Mouse (Mus musculus) skeletal muscle tissue, adult 2 months (tissue): ENCODE data around the gene Apbb2.
"Not testable (repeated sequence)": the region's sequence is repeated elsewhere in the genome, so short reads cannot be mapped to it uniquely, and the experiment has no call there.

Experiments
- DNase-seq: peaks from one replicate; pipeline ENCODE4 v3.0.0-alpha.2; 2012; ENCODE audit warnings: low read depth, low spot score

The Apbb2 gene

DNA sequence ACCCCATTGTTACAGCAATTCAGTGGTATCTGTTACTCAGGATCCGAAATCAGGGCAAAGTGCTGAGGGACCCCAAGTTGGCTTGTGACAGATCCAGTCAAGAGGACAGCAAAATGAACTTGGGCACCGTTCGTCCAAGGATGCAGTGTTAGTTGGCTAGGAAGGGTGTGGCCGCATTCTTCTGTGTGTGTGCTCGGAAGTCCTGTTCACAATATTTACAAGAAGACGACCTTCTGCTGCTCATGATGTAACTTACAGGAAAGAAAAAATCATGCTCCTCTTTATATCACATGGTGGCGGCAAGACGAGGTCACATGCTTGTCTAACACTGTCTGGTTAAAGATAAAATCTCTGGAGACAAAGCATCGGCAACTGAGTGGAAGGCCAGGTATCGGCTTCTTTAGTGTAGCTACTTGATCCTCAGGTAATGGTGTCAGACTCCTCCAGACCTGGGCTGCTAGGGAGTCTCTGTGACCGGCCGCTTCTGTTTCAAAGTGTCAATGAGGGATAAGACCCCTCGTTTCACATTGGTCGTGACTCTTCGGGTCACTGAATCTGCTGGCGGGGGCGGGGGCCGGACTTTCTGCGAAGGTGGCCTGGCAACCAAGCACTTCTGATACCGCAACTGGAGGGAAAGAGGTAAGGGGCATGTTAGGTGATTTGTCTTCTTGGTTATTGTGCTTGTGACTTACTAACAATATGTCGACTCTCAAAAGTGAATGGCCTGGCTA lies 316.3 kb downstream of the Apbb2 start:
- no peak for DNase-seq

DNA sequence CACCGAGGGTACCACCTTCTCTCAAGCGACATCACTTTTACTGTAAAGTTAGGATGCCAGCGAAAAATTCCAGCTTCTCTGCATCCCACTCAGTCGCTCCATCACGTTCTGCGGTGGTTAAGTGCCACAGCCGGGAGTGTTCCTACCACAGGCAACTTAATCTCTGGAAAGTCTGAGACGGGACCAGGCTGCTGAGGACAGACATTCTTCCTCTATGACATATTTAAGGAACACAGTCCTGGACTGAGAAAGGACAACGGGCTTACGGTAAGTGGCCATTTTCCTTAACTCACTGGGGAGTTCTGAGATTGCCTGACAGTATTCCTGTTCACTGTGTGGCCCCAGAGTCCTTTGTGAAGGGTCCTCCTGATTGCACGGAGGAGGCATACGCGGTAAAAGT lies 318.0 kb downstream of the Apbb2 start:
- no peak for DNase-seq

DNA sequence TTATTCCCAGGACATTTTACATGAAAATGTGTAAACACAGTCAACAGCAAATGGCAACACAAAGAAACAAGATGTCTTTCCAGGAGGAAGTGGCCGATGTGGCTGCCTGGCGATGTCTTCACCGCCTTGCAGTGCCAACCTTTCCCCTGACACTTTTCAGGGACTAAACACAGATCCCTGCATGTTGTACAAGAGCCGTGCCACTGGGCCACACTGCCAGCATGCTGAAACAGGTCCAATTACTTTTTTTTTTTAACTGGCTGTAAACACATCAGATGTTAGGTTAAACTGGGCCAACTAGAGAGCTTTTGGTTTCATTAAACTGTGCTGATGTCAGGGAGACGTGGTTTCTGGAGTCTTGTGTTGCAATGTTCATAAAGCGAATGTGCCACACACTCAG lies 319.7 kb downstream of the Apbb2 start:
- DNase-seq, result no peak

DNA sequence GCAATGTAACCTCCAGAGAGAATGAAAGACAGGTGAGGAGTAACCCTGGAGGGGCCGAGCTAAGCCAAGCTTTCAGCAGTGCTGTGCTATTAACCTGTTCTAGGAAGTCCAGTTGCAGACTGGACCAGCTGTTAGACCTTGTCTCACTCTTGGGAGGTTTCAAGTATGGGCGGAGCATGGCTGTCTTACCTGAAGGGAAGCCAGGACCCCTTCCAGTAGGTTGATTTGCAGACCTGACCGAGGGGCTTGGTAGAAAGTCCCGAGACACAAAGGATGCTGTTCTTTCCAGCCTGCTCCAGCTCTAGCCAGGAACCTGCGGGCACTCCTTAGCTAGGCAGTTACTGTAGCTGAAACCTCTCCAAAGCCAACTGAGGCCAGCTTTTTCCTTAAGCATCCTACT lies 322.5 kb downstream of the Apbb2 start:
- no peak for DNase-seq

DNA sequence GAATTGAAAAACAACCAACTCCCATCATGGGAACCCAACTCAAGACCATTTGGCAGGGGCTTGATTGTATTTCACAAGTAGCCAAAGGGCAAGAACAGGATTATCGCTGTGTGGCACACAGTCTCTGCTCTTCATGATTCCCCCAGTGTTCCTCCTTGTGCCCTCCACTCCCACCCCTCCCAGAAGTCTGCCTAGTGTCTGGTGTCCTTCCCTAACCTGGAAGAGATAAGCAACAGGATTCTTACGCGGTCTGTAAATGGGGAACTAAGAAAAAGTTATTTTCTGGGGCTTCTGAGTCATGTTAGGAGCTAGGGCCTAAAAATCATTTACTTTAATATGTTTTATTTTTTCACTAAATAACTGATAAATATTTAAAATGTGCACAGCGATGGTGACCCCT lies 323.6 kb downstream of the Apbb2 start:
- DNase-seq, result no peak

DNA sequence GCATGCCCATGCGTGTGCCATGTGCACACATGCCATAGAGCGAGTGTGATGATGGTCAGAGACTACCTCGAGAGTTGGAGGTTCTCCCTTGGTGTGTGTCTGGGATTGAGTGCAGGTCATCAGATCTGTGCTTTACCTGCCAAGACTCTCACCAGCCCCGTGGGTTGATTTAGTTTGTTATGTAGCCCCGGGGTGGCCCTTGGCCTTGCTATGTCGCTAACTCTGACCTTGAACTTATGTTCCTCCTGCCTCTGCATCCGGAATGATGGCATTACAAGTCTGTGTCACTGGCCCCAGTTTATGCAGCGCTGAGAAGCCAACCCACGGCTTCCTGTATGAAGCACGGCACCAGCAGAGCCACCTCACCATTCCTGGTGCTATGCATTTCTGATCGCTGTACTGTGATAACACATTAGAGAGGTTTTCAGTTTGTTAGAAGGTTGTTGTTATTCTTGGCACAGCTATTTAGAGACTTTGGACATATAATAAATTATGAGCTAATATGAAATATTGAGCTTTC lies 324.4 kb downstream of the Apbb2 start:
- DNase-seq, result no peak

DNA sequence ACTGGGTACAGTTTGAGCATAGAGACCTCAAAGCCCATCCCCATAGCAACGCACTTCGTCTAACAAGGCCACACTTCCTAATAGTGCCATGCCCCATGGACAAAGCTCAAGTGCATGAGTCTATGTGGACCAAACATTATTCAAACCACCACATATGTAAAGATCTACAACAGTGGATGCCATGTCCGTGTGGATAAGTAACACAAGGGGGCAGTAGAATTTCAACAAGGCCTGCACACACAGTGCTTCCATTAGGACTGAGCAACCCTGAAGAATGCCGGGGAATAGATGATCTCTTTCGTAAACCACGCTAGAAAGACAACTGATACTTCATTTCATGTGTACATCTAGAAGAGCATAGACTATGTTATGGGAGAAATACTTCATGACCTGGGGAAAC lies 337.8 kb downstream of the Apbb2 start:
- DNase-seq, result no peak

DNA sequence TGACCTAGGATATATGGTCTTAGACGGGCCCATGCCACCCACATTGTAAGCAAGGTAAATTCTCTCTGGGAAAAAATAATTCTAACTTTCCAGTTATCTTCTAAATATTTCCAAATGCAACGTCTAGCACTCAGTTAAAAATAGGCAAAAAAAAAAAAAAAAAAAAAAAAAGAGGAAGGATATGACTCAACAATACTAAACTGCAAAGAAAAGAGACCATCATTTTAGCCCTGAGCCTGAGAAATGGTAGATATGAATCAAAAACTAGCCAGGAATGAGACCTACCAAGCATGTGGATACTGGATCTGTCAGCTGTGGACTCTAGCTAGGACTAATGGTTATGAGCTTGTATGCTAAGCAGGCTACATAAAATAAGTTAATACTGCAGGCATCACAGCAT lies 338.9 kb downstream of the Apbb2 start:
- DNase-seq, result no peak

DNA sequence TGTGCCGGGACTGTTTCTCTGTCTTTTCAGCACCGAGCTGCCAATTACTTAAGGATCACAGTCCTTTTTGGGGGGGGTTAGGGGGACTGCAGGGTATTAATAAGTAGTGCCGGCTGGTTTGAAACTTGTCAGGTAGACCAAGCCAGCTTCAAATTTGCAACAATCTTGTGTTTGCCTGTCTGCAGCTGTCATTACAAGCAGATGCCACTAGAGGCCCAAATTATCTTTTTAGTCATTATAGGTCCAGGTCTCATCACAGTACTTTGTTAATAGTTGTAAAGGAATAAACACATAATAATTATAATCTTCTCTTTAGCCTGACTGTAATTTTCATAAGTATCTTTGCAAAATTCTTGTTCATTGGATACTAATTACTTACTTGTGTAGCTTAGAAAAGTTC lies 344.2 kb downstream of the Apbb2 start:
- no peak for DNase-seq

DNA sequence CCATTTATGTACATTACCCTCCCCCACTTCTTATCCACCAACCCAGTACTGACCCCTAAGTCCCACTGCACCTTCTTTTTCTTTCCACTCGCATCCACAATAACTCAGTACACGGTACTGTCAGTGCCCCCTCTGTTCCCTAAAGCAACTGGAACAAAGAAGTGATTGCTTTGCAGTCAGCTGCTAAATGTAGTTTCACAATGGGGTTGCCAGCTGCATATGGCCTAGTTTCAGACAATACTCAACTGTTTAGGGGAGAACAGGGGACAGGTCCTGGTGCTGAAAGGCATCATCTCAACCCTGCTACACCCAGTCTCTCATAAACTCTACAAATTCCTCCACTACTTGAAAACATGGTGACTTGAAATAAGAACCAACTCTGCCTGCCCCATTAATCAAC lies 347.4 kb downstream of the Apbb2 start:
- no peak for DNase-seq

DNA sequence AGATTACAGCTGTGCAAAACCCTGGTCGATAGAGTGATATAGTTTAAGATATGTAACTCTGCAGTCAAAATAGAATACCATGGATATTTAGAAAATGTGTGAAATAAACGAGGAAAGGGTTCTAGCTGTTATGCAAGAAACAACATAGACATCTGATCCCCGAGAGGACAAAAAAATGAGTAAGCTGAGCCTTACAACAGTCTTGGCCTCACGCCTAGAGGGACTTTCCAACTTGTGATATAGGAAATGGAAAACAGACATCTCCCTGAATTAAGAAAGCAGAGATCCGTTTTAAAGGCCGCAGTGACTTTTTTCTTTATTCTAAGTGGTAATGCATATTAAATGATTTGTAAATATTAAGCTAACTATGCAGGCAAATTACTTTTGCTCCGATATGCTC lies 349.0 kb downstream of the Apbb2 start:
- no peak for DNase-seq

DNA sequence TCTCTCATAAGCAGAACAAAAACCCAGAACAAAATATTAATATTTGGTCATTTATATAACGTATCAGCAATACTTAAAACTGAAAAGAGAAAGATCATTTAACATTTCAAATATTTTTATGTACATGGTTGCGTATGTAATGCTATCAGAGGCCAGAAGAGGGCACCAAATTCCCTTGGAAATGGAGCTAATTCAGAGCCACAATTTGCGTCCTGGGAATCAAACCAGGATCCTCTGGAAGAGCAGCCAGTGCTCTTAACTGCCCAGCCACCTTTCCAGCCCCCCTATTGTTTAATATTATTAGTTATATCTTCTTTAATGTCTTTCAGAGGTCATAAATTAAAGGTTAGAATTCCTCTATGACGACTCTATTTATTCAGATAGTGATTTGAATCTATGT lies 355.2 kb downstream of the Apbb2 start:
- DNase-seq, result no peak

DNA sequence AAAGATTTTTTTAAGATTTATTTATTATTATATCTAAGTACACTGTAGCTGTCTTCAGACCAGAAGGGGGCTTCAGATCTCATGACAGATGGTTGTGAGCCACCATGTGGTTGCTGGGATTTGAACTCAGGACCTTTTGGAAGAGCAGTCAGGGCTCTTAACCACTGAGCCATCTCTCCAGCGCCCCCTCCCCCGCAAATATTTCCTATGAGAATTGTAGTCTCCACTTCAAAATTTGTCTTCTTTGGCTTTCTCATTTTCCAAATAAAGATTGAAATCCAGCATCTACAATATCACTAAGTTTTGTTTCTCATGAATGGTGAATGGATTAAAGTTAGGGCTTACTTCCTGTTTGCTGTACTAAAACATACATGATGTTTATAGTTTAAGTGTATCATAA lies 356.1 kb downstream of the Apbb2 start:
- DNase-seq, result no peak

DNA sequence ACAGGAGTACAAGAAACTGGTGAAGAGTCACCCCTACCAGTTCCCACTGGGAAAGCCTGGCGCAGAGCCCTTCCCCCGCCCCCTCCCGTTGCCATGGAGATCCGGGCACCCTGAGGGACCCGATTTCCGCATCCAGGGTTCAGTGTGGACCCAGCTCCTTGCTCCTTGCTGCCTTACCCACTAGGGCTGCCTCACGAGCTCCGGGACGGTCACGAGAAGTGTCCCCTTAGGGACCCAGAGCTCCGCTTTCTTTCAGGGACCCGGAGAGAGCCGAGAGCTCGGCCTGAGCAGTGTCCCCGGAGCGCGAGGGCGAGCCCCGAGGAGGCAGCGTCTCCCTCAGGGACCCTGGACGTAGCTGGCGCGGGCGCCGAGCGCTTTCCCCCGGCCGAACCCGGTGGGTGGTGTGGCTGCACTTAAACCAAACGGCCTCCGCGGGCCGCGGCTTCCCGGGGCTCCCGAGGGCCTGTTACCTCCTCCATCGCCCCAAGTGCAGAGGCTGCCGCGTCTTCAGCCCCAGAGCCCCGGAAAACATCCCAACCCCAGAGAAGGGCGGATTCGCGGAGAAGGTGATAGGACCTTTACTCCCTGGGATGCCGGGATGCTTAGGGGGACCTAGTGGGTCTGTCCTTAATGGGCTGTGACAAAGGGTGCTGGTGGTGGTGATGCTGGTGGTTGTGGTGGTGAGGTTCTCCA lies 358.7 kb downstream of the Apbb2 start, which contains the start of gene Nsun7:
Gene Nsun7, plus strand, starts transcription at position 142 of the 693 bp plus-strand sequence.
- peak; percentile 4 for DNase-seq

DNA sequence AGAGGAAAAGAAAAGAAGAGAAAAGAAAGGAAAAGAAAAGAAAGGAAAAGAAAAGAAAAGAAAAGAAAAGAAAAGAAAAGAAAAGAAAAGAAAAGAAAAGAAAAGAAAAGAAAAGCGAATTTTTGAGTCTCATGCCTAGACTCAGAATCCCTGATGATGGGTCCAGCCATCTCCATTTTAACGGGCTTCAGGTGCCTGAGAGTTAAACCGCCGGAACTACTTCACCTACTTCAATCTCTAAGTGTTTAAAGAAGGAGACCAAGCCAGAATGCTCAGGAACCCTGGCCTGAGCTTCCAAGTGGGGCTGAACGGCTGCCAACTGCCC lies 359.2 kb downstream of the Apbb2 start:
- not testable (repeated sequence) for DNase-seq

DNA sequence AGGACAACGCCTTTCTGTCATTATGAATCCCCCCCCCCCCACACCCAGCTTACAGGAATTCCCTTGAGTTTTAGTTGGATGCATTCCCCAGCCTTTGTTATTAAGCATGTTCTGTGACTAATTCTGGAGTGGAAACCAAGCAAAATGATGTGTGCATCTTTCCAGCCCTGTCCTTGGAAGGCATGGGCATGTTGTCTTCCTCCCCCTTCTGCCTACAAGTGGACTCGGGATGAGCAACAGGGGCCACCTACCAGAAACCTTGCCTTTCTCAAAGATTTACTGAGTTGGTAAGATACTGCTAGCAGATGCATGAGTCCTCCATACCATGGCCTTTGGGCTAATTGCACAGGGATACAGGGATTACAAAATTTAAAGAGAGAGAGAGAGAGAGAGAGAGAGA lies 359.6 kb downstream of the Apbb2 start:
- no peak for DNase-seq

DNA sequence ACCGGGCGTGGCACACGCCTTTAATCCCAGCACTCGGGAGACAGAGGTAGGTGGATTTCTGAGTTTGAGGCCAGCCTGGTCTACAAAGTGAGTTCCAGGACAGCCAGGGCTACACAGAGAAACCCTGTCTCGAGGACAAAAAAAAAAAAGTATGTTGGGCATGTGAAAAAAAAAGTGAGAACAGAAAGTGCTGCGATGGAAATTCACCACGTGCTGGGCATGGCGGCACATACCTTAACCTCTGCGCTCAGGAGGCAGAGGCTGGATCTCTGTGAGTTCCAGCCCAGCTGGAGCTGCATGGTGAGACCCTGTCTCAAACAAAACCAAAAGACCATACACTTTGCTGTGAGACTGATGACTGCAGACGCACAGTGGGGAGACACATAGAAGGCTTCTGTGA lies 363.5 kb downstream of the Apbb2 start:
- no peak for DNase-seq

DNA sequence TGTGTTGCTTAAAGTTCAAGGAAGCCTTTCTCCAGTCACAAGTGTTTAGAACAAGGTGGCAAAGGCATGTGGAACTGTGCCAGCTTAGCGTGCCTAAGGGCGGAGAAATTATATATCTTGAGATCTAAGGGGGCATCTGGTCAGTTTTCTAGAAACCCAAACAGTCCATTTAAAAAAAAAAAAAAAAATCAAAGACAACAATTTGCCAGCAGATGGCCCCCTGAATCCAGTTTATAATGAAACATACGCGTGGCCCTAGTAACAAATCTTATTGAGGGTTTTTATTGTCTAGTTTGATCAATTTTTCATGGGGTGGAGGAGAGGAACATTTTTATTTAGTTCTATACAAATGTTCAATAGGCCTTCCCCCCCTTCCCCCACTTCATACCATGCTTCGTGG lies 365.4 kb downstream of the Apbb2 start:
- no peak for DNase-seq
